Mouse (Mus musculus) gastrocnemius, postnatal 36 days (tissue): ENCODE measurements around the gene Alx3. TPM values are rescaled to one million over a fixed set of nuclear protein-coding genes. Genes with fewer than 3 reads are reported as not detected.

Source experiments
- total RNA-seq, 2 experiments: library from RNA; stranded (reverse); gene quantifications; 2 replicates each; pipeline ENCODE4 v1.2.3; 2021

The Alx3 gene
- total RNA-seq, 2 experiments from 2014 or later, result not detected

Other genes with a start within 250 kb of the Alx3 start
- 10 to 100 TPM; 72.7 to 86.8 TPM for gene Kcnc4, start 135.5 kb upstream of the Alx3 start, total RNA-seq
- 1 to 10 TPM in 1 of 2 experiments, under 1 TPM in 1; 0.26 to 1.4 TPM for gene Slc6a17, start 77.0 kb upstream of the Alx3 start, total RNA-seq
- gene Ubl4b, start 40.0 kb upstream of the Alx3 start, total RNA-seq, result not detected
- not detected for gene Gm10961, start 36.3 kb downstream of the Alx3 start, total RNA-seq
- 10 to 100 TPM; 14.4 to 14.7 TPM for gene Strip1, start 36.7 kb downstream of the Alx3 start, total RNA-seq
- gene Ahcyl1, start 101.5 kb downstream of the Alx3 start, total RNA-seq, result 10 to 100 TPM; 25.0 to 28.9 TPM
- gene Csf1, start 165.4 kb downstream of the Alx3 start, total RNA-seq, result 1 to 10 TPM; 6.0 to 9.7 TPM